Mouse (Mus musculus) olfactory bulb, adult 2 months (tissue): ENCODE measurements around the gene Pex11a.

ENCODE experiments used
- CTCF ChIP-seq: fragments of 200-500 bp; IDR thresholded peaks from 2 replicates; pipeline ENCODE4 v1.5.1; 2012; ENCODE audit warnings: low read depth, mild to moderate bottlenecking, low read length, moderate library complexity; ENCODE audit not compliant: insufficient read depth
- POLR2A ChIP-seq: fragments of 200-500 bp; IDR thresholded peaks from 2 replicates; pipeline ENCODE4 v1.6.1; 2012; ENCODE audit warnings: mild to moderate bottlenecking, low read depth, low read length, moderate library complexity; ENCODE audit not compliant: insufficient read depth

- TF ChIP-seq POLR2A, result no peak
- TF ChIP-seq CTCF, result no peak
Measured at GRCm38 (mm10) chr7:79742277-79742658, 663 bp downstream of the Pex11a start.
